Mouse (Mus musculus) myocyte (in vitro differentiated cells): ENCODE results near the gene Castor1.

Source experiments
- CEBPB ChIP-seq: IDR thresholded peaks from 2 replicates; pipeline ENCODE4 v1.6.1; 2011; ENCODE audit warnings: mild to moderate bottlenecking, moderate library complexity; ENCODE audit not compliant: poor library complexity, insufficient read depth, severe bottlenecking
- E2F4 ChIP-seq: IDR thresholded peaks from one replicate; pipeline ENCODE4 v1.6.1; 2011; ENCODE audit warnings: mild to moderate bottlenecking, control low read depth, moderate library complexity; ENCODE audit not compliant: insufficient read depth
- MAX ChIP-seq: IDR thresholded peaks from one replicate; pipeline ENCODE4 v1.6.1; 2011; ENCODE audit warnings: low read depth, mild to moderate bottlenecking, control low read depth
- MYOG ChIP-seq, 3 experiments: IDR thresholded peaks; one replicate each; pipeline ENCODE4 v1.6.1; 2011; ENCODE audit warnings: control low read depth in 2 of 3, low read depth in 2 of 3, mild to moderate bottlenecking in 2 of 3; ENCODE audit not compliant: insufficient read length in 2 of 3, control insufficient read depth in 1 of 3, insufficient read depth in 1 of 3
- POLR2A ChIP-seq: IDR thresholded peaks from one replicate; pipeline ENCODE4 v1.6.1; 2011; ENCODE audit warnings: low read depth, mild to moderate bottlenecking, control low read depth, moderate library complexity; ENCODE audit not compliant: insufficient read length
- POLR2AphosphoS2 ChIP-seq: IDR thresholded peaks from one replicate; pipeline ENCODE4 v1.6.1; 2011; ENCODE audit warnings: low read depth, control low read depth; ENCODE audit not compliant: insufficient read length
- SRF ChIP-seq: IDR thresholded peaks from one replicate; pipeline ENCODE4 v1.6.1; 2011; ENCODE audit warnings: low read depth; ENCODE audit not compliant: control insufficient read depth, insufficient read length
- USF1 ChIP-seq: IDR thresholded peaks from one replicate; pipeline ENCODE4 v1.6.1; 2011; ENCODE audit warnings: low read depth, mild to moderate bottlenecking, control low read depth, moderate library complexity

- no peak for TF ChIP-seq MYOG (IDR thresholded peaks at IDR 0.05; ENCODE audit: control insufficient read depth in 1 of 3, insufficient read depth in 1 of 3, insufficient read length in 2 of 3, low read depth in 2 of 3)
- no peak for TF ChIP-seq CEBPB
- no peak for TF ChIP-seq POLR2A
- no peak for TF ChIP-seq USF1
- no peak for TF ChIP-seq MAX
- no peak for TF ChIP-seq SRF
- no peak for TF ChIP-seq POLR2AphosphoS2
- TF ChIP-seq E2F4 = no peak
These were observed 1.6 kb upstream of the Castor1 start for GRCm38 (mm10) chr11:4216248-4217000.
